Mouse (Mus musculus) myocyte (in vitro differentiated cells): ENCODE data around the gene Zic1. TPM values are rescaled to one million over a fixed set of nuclear protein-coding genes. Genes with fewer than 3 reads are reported as not detected.

Experiments
- H3K27me3 ChIP-seq: one replicate; pipeline ENCODE4 v1.6.1; 2011; ENCODE audit not compliant: control insufficient read depth, insufficient read depth, insufficient read length
- H3K36me3 ChIP-seq: one replicate; pipeline ENCODE4 v1.6.1; 2011; ENCODE audit not compliant: control insufficient read depth, insufficient read depth
- H3K4me2 ChIP-seq: one replicate; pipeline ENCODE4 v1.6.1; 2011; ENCODE audit warnings: low read depth, control low read depth
- H3K4me3 ChIP-seq: one replicate; pipeline ENCODE4 v1.5.1; 2011; ENCODE audit warnings: mild to moderate bottlenecking, control low read depth, moderate library complexity
- H3K79me2 ChIP-seq: one replicate; pipeline ENCODE4 v1.6.1; 2011; ENCODE audit not compliant: control insufficient read depth, insufficient read depth
- H3ac ChIP-seq: one replicate; pipeline ENCODE4 v1.6.1; 2011; ENCODE audit not compliant: control insufficient read depth, insufficient read length
- CEBPB ChIP-seq: IDR thresholded peaks from 2 replicates; pipeline ENCODE4 v1.6.1; 2011; ENCODE audit warnings: mild to moderate bottlenecking, moderate library complexity; ENCODE audit not compliant: poor library complexity, insufficient read depth, severe bottlenecking
- E2F4 ChIP-seq: IDR thresholded peaks from one replicate; pipeline ENCODE4 v1.6.1; 2011; ENCODE audit warnings: mild to moderate bottlenecking, control low read depth, moderate library complexity; ENCODE audit not compliant: insufficient read depth
- MAX ChIP-seq: IDR thresholded peaks from one replicate; pipeline ENCODE4 v1.6.1; 2011; ENCODE audit warnings: low read depth, mild to moderate bottlenecking, control low read depth
- MYOD1 ChIP-seq, 3 experiments: IDR thresholded peaks; one replicate each; pipeline ENCODE4 v1.6.1; 2011; ENCODE audit warnings: control low read depth in 2 of 3, low read depth in 2 of 3, mild to moderate bottlenecking in 2 of 3, moderate library complexity in 1 of 3; ENCODE audit not compliant: insufficient read length in 2 of 3, control insufficient read depth in 1 of 3
- MYOG ChIP-seq, 3 experiments: IDR thresholded peaks; one replicate each; pipeline ENCODE4 v1.6.1; 2011; ENCODE audit warnings: control low read depth in 2 of 3, low read depth in 2 of 3, mild to moderate bottlenecking in 2 of 3; ENCODE audit not compliant: insufficient read length in 2 of 3, control insufficient read depth in 1 of 3, insufficient read depth in 1 of 3
- POLR2A ChIP-seq: IDR thresholded peaks from one replicate; pipeline ENCODE4 v1.6.1; 2011; ENCODE audit warnings: low read depth, mild to moderate bottlenecking, control low read depth, moderate library complexity; ENCODE audit not compliant: insufficient read length
- POLR2AphosphoS2 ChIP-seq: IDR thresholded peaks from one replicate; pipeline ENCODE4 v1.6.1; 2011; ENCODE audit warnings: low read depth, control low read depth; ENCODE audit not compliant: insufficient read length
- REST ChIP-seq: IDR thresholded peaks from one replicate; pipeline ENCODE4 v1.6.1; 2011; ENCODE audit warnings: mild to moderate bottlenecking, control low read depth, moderate library complexity; ENCODE audit not compliant: insufficient read depth, insufficient read length
- SRF ChIP-seq: IDR thresholded peaks from one replicate; pipeline ENCODE4 v1.6.1; 2011; ENCODE audit warnings: low read depth; ENCODE audit not compliant: control insufficient read depth, insufficient read length
- TCF12 ChIP-seq: IDR thresholded peaks from one replicate; pipeline ENCODE4 v1.6.1; 2011; ENCODE audit warnings: mild to moderate bottlenecking, control low read depth; ENCODE audit not compliant: poor library complexity, insufficient read depth, severe bottlenecking
- TCF3 ChIP-seq: IDR thresholded peaks from one replicate; pipeline ENCODE4 v1.6.1; 2011; ENCODE audit warnings: low read depth, control low read depth; ENCODE audit not compliant: insufficient read length
- USF1 ChIP-seq: IDR thresholded peaks from one replicate; pipeline ENCODE4 v1.6.1; 2011; ENCODE audit warnings: low read depth, mild to moderate bottlenecking, control low read depth, moderate library complexity
- polyA plus RNA-seq: library from polyadenylated mRNA; unstranded; fragments of >200 nt; fragmentation: generic; extraction: Trizol; gene quantifications from one replicate; pipeline ENCODE4 v1.2.1, GENCODE M21; 2012; ENCODE audit warnings: missing spikeins

The Zic1 gene
- polyA plus RNA-seq, 1 experiment = 5.4 TPM

- H3K4me2 ChIP-seq = no peak overlapping the region
- no peak overlapping the region for H3K4me3 ChIP-seq
- no peak overlapping the region for H3ac ChIP-seq
- no peaks in the 10 kb centered on the region for H3K79me2 ChIP-seq
- H3K27me3 ChIP-seq = no peaks in the 10 kb centered on the region
- H3K36me3 ChIP-seq = no peaks in the 10 kb centered on the region
- TF ChIP-seq SRF (no peak), POLR2AphosphoS2 (no peak), TCF12 (no peak), USF1 (no peak), POLR2A (no peak), E2F4 (no peak), TCF3 (no peak), REST (no peak), MYOG (IDR thresholded peaks at IDR 0.05; ENCODE audit: control insufficient read depth in 1 of 3, insufficient read depth in 1 of 3, insufficient read length in 2 of 3, low read depth in 2 of 3) (no peak), MAX (no peak), MYOD1 (IDR thresholded peaks at IDR 0.05; ENCODE audit: control insufficient read depth in 1 of 3, insufficient read length in 2 of 3, low read depth in 2 of 3) (no peak), CEBPB (no peak)
Observed at GRCm38 (mm10) chr9:91384693-91385560, 19.3 kb upstream of the Zic1 start.

- H3K4me3 ChIP-seq = no peak overlapping the region
- no peak overlapping the region for H3ac ChIP-seq
- H3K79me2 ChIP-seq = no peaks in the 10 kb centered on the region
- no peaks in the 10 kb centered on the region for H3K36me3 ChIP-seq
- no peak for TF ChIP-seq USF1
- no peak for TF ChIP-seq TCF12
- no peak for TF ChIP-seq SRF
- TF ChIP-seq E2F4 = no peak
- TF ChIP-seq TCF3 = no peak
- TF ChIP-seq MAX = no peak
- TF ChIP-seq REST = no peak
- no peak for TF ChIP-seq POLR2AphosphoS2
- no peak for TF ChIP-seq MYOG (IDR thresholded peaks at IDR 0.05; ENCODE audit: control insufficient read depth in 1 of 3, insufficient read depth in 1 of 3, insufficient read length in 2 of 3, low read depth in 2 of 3)
- TF ChIP-seq POLR2A = no peak
- no peak for TF ChIP-seq CEBPB
- no peak for TF ChIP-seq MYOD1 (IDR thresholded peaks at IDR 0.05; ENCODE audit: control insufficient read depth in 1 of 3, insufficient read length in 2 of 3, low read depth in 2 of 3)
- H3K27me3 ChIP-seq = no peaks in the 10 kb centered on the region
- no peak overlapping the region for H3K4me2 ChIP-seq
Observed at GRCm38 (mm10) chr9:91384136-91384500, 18.5 kb upstream of the Zic1 start.

DNA sequence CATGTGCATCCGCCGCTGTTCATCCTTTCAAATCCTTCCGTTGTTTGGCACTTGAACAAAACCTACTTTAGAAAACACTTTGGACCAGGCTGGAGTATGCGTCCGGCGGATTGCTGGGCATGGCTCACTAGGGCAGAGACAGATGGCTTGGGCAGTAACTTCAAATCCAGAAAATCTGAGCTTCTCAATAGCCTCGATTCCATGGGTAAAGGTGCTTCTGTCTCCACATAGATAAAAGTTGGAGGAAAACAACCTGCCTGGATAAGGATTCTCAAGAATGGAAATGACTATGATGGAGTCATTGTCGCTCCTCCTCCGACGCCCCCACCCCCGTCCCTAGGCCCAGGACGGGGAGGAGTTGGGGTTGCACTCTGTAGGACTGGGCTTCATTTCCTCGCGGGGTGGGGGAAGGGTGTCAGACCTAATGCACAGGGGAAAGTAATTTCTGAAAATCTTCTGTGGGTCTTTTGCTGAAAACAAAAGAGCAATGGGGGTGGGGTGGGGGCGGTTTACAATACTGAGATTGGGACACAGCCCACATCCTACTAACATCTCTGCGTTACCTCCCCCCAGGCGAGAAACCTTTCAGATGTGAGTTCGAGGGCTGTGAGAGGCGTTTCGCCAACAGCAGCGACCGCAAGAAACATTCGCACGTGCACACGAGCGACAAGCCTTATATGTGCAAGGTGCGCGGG, 18.0 kb upstream of the Zic1 start:
- no peaks in the 10 kb centered on the region for H3K79me2 ChIP-seq
- no peak overlapping the region for H3K4me2 ChIP-seq
- no peaks in the 10 kb centered on the region for H3K27me3 ChIP-seq
- H3ac ChIP-seq = no peak overlapping the region
- no peaks in the 10 kb centered on the region for H3K36me3 ChIP-seq
- H3K4me3 ChIP-seq = no peak overlapping the region
- TF ChIP-seq USF1 (no peak), REST (no peak), CEBPB (no peak), TCF12 (no peak), SRF (no peak), MYOG (IDR thresholded peaks at IDR 0.05; ENCODE audit: control insufficient read depth in 1 of 3, insufficient read depth in 1 of 3, insufficient read length in 2 of 3, low read depth in 2 of 3) (no peak), MAX (no peak), POLR2A (no peak), MYOD1 (IDR thresholded peaks at IDR 0.05; ENCODE audit: control insufficient read depth in 1 of 3, insufficient read length in 2 of 3, low read depth in 2 of 3) (no peak), POLR2AphosphoS2 (no peak), TCF3 (no peak), E2F4 (no peak)

- Histone ChIP-seq H3K4me2 (no peak overlapping the region), H3K36me3 (no peaks in the 10 kb centered on the region), H3ac (no peak overlapping the region), H3K27me3 (no peaks in the 10 kb centered on the region), H3K4me3 (no peak overlapping the region), H3K79me2 (no peaks in the 10 kb centered on the region)
- TF ChIP-seq POLR2AphosphoS2 = no peak
- TF ChIP-seq E2F4 = no peak
- no peak for TF ChIP-seq SRF
- no peak for TF ChIP-seq USF1
- no peak for TF ChIP-seq REST
- no peak for TF ChIP-seq CEBPB
Observed at GRCm38 (mm10) chr9:91382471-91383255, 17.1 kb upstream of the Zic1 start.
